20 mouse cellular contexts compared by ENCODE assay signal in the genomic region with DNA sequence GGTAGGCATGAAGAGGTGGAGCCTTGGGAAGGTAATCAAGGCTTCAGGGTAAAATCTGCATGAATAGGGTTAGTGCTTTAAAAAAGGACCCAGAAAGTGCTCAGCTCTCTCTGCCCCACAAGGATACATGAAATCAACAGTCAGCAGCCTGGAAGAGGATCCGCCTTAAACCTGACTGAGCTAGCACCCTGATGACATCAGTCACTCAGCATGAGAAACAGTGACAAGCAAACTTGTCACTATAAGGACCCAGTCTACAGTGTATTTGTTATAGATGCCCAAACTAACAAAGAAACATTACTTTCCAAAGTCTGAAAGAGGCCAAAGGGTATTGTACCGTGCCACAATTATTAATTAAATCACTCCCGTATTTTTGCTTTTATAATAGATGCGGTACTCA. TPM values are rescaled to one million over a fixed set of nuclear protein-coding genes. Genes with fewer than 3 reads are reported as not detected.
A peak's percentile ranks its signal among the peaks of the same experiment; 100 is the strongest.
DNase-seq lines count a peak whose midpoint lies in the region; ATAC-seq and TF ChIP-seq lines count a peak whose summit lies in the region.
"Had no signal": no experiment of that assay in that cellular context is flagged by ENCODE, and none has a peak within 500 bp of the region (broad histone marks: within the 10 kb centered on the region; RNA-seq: fewer than 3 reads in every experiment).

No protein-coding gene starts in this region.

- 42% methylated on average over 4 of the region's 4 CpGs for WGBS in liver, adult 2 months
- 79% methylated on average over 4 of the region's 4 CpGs for WGBS in liver, embryonic 12.5 days (ENCODE audit: insufficient replicate concordance)
- WGBS in midbrain, embryonic 11.5 days, result 86% methylated on average over 4 of the region's 4 CpGs
- WGBS in midbrain, embryonic 10.5 days, result 84% methylated on average over 4 of the region's 4 CpGs

- no peak for TF ChIP-seq POLR2A in liver, adult 2 months (IDR thresholded peaks at IDR 0.05; ENCODE audit: extremely low read depth, insufficient read depth, low read length)

- H3K9ac ChIP-seq in liver, adult 2 months (ENCODE audit: low read depth, low read length), result 0 out of 2 replicates have a peak overlapping the region, but pooled peaks have one; percentile 32
- H3K9ac ChIP-seq in liver, embryonic 12.5 days, result no peak overlapping the region
- H3K9ac ChIP-seq in midbrain, embryonic 11.5 days (ENCODE audit: low read length), result no peak overlapping the region
- H3K9ac ChIP-seq: embryonic facial prominence, embryonic 12.5 days; forebrain, embryonic 13.5 days; forebrain, embryonic 15.5 days; forebrain, postnatal 0 days had no signal

- H3K27me3 ChIP-seq in liver, adult 2 months (ENCODE audit: control insufficient read depth, insufficient read depth, low read length), result no peaks in the 10 kb centered on the region
- peaks cover 17% of the 10 kb centered on the region for H3K27me3 ChIP-seq in liver, embryonic 12.5 days (replicated peaks)
- H3K27me3 ChIP-seq in midbrain, embryonic 11.5 days (ENCODE audit: control insufficient read depth, insufficient read depth, low read length), result no peaks in the 10 kb centered on the region
- H3K27me3 ChIP-seq in midbrain, embryonic 10.5 days (ENCODE audit: low read depth, poor library complexity, severe bottlenecking), result peaks cover 16% of the 10 kb centered on the region
- H3K27me3 ChIP-seq: embryonic facial prominence, embryonic 12.5 days; forebrain, embryonic 13.5 days; forebrain, embryonic 15.5 days had no signal

- H3K9me3 ChIP-seq in liver, embryonic 12.5 days (replicated peaks), result no peaks in the 10 kb centered on the region
- H3K9me3 ChIP-seq in midbrain, embryonic 11.5 days (ENCODE audit: control insufficient read depth, low read length), result no peaks in the 10 kb centered on the region
- H3K9me3 ChIP-seq in midbrain, embryonic 10.5 days (replicated peaks), result no peaks in the 10 kb centered on the region
- H3K9me3 ChIP-seq: embryonic facial prominence, embryonic 10.5 days; embryonic facial prominence, embryonic 12.5 days; forebrain, embryonic 13.5 days; forebrain, embryonic 15.5 days had no signal

- H3K79me2 ChIP-seq in liver, adult 2 months (ENCODE audit: control insufficient read depth, insufficient read depth, low read length), result peaks cover 43% of the 10 kb centered on the region; the same call in 1 of the 2 replicates

- no peak overlapping the region for H3K4me2 ChIP-seq in liver, embryonic 12.5 days
- H3K4me2 ChIP-seq in midbrain, embryonic 11.5 days, result no peak overlapping the region
- H3K4me2 ChIP-seq: embryonic facial prominence, embryonic 12.5 days; forebrain, embryonic 13.5 days; forebrain, embryonic 15.5 days had no signal

- no peak overlapping the region for H3K4me3 ChIP-seq in liver, adult 2 months (ENCODE audit: insufficient read depth, low read depth, low read length)
- H3K4me3 ChIP-seq in liver, embryonic 12.5 days, result no peak overlapping the region
- H3K4me3 ChIP-seq in midbrain, embryonic 11.5 days (ENCODE audit: low read depth, low read length), result no peak overlapping the region
- H3K4me3 ChIP-seq in midbrain, embryonic 10.5 days, result no peak overlapping the region
- H3K4me3 ChIP-seq: embryonic facial prominence, embryonic 10.5 days; embryonic facial prominence, embryonic 12.5 days; forebrain, embryonic 13.5 days; forebrain, embryonic 15.5 days had no signal

- peaks cover 31% of the 10 kb centered on the region for H3K4me1 ChIP-seq in liver, adult 2 months (ENCODE audit: control insufficient read depth, insufficient read depth, low read length)
- H3K4me1 ChIP-seq in liver, embryonic 12.5 days, result peaks cover 43% of the 10 kb centered on the region
- peaks cover 12% of the 10 kb centered on the region for H3K4me1 ChIP-seq in midbrain, embryonic 11.5 days (ENCODE audit: control insufficient read depth, insufficient read depth, low read length)
- peaks cover 70% of the 10 kb centered on the region for H3K4me1 ChIP-seq in midbrain, embryonic 10.5 days

- DNase-seq in liver, adult 2 months (ENCODE audit: extremely low read depth, low read depth, low spot score), result peak; percentile 58
- peak; percentile 76 for DNase-seq in midbrain, embryonic 11.5 days (ENCODE audit: low spot score, missing footprints)
- DNase-seq in midbrain, embryonic 10.5 days (ENCODE audit: low spot score), result no peak
- peak; percentile 55 for DNase-seq in adipocyte (ENCODE audit: low spot score)
- no peak for DNase-seq in adrenal gland, adult 2 months
- DNase-seq: adrenal gland, adult 8-10 months; cerebellum, adult 11-12 months; cerebellum, adult 2 months; cerebellum, adult 9-10 months; cerebellum, postnatal 10 days; cerebellum, postnatal 25 days; forebrain, postnatal 0 days had no signal

- H3K27ac ChIP-seq in liver, adult 2 months (replicated peaks; ENCODE audit: insufficient read depth, low read depth, low read length), result peak overlapping the region; percentile 73
- H3K27ac ChIP-seq in liver, embryonic 12.5 days, result no peak overlapping the region
- H3K27ac ChIP-seq in midbrain, embryonic 11.5 days (ENCODE audit: low read depth, low read length), result no peak overlapping the region
- H3K27ac ChIP-seq in midbrain, embryonic 10.5 days (replicated peaks), result no peak overlapping the region
- H3K27ac ChIP-seq: embryonic facial prominence, embryonic 10.5 days; embryonic facial prominence, embryonic 12.5 days; forebrain, embryonic 13.5 days; forebrain, embryonic 15.5 days had no signal

- TF ChIP-seq CTCF in liver, adult 2 months (IDR thresholded peaks at IDR 0.05; ENCODE audit: low read depth, low read length), result no peak

- ATAC-seq in liver, embryonic 12.5 days, result no peak
- no peak for ATAC-seq in midbrain, embryonic 11.5 days (ENCODE audit: low FRiP score)
- ATAC-seq: activated CD4-positive, CD25-positive, alpha-beta regulatory T cell, adult 4 months; forebrain, embryonic 13.5 days; forebrain, embryonic 15.5 days; forebrain, postnatal 0 days had no signal

- no peaks in the 10 kb centered on the region for H3K36me3 ChIP-seq in liver, adult 2 months (ENCODE audit: control insufficient read depth, insufficient read depth, low read length)
- H3K36me3 ChIP-seq in liver, embryonic 12.5 days, result no peaks in the 10 kb centered on the region
- H3K36me3 ChIP-seq in midbrain, embryonic 11.5 days (ENCODE audit: control insufficient read depth, insufficient read depth, low read length), result no peaks in the 10 kb centered on the region
- H3K36me3 ChIP-seq in midbrain, embryonic 10.5 days, result no peaks in the 10 kb centered on the region
- H3K36me3 ChIP-seq: embryonic facial prominence, embryonic 10.5 days; embryonic facial prominence, embryonic 12.5 days; forebrain, embryonic 15.5 days had no signal

RNA-seq across cellular contexts. Expression of a gene that starts 2.9 kb away (rescaled TPM):
- total RNA-seq in liver, adult 2 months (2014; rRNA removed), result 38.1 and 41.7 TPM in 2 replicates
- 24.2 and 32.2 TPM in 2 replicates for polyA plus RNA-seq in liver, adult 2 months (2012; rRNA removed)
- polyA plus RNA-seq in liver, embryonic 12.5 days (2016; fragmentation: Nextera tagmentation; extraction: Ambion mirVana), result 46.5 and 49.4 TPM in 2 replicates
- polyA plus RNA-seq in midbrain, embryonic 11.5 days (2014; fragmentation: Nextera tagmentation; extraction: Ambion mirVana), result 8.7 and 9.6 TPM in 2 replicates
- 20.9 and 24.5 TPM in 2 replicates for polyA plus RNA-seq in midbrain, embryonic 10.5 days (2016; fragmentation: Nextera tagmentation; extraction: Ambion mirVana)
- 10 to 100 TPM; 15.6 to 20.8 TPM for total RNA-seq in adrenal gland, adult 2 months (2021)
- polyA plus RNA-seq in adrenal gland, adult 2 months (2012; rRNA removed), result 4.3 and 5.1 TPM in 2 replicates
- total RNA-seq: MEL had no signal
- polyA plus RNA-seq: activated CD4-positive, CD25-positive, alpha-beta regulatory T cell, adult 4 months had no signal

RNA-seq across cellular contexts. Expression of a gene that starts 53.2 kb away (rescaled TPM):
- total RNA-seq in liver, adult 2 months (2014; rRNA removed), result 0.07 and 0.37 TPM in 2 replicates
- 0.62 and 1.2 TPM in 2 replicates for polyA plus RNA-seq in liver, adult 2 months (2012; rRNA removed)
- 0.17 and 0.62 TPM in 2 replicates for polyA plus RNA-seq in liver, embryonic 12.5 days (2016; fragmentation: Nextera tagmentation; extraction: Ambion mirVana)
- polyA plus RNA-seq in midbrain, embryonic 11.5 days (2014; fragmentation: Nextera tagmentation; extraction: Ambion mirVana), result 31.1 and 31.7 TPM in 2 replicates
- 59.1 and 72.3 TPM in 2 replicates for polyA plus RNA-seq in midbrain, embryonic 10.5 days (2016; fragmentation: Nextera tagmentation; extraction: Ambion mirVana)
- 1 to 10 TPM; 1.5 to 8.3 TPM for total RNA-seq in adrenal gland, adult 2 months (2021)
- 48.9 and 89.9 TPM in 2 replicates for polyA plus RNA-seq in adrenal gland, adult 2 months (2012; rRNA removed)
- total RNA-seq: MEL had no signal
- polyA plus RNA-seq: activated CD4-positive, CD25-positive, alpha-beta regulatory T cell, adult 4 months; C2C12 had no signal

Comparison
In these comparisons a context has a peak if more than half of its experiments do, and no peak if none do; other contexts are left out.
1. DNase-seq: peak in liver, adult 2 months (single experiment), midbrain, embryonic 11.5 days (single experiment) and adipocyte (single experiment); none in midbrain, embryonic 10.5 days (single experiment) and adrenal gland, adult 2 months (single experiment).
2. RNA of a gene that starts 53.2 kb away (polyA plus RNA-seq): 59.1 to 72.3 TPM in midbrain, embryonic 10.5 days, 48.9 to 89.9 TPM in adrenal gland, adult 2 months and 31.1 to 31.7 TPM in midbrain, embryonic 11.5 days; 0.62 to 1.2 TPM in liver, adult 2 months and 0.17 to 0.62 TPM in liver, embryonic 12.5 days; every median in the first group is over 10 times any median in the second.